Mouse (Mus musculus): ENCODE results near the gene Nsg2. TPM values are rescaled to one million over a fixed set of nuclear protein-coding genes. Genes with fewer than 3 reads are reported as not detected.

Nsg2 gene
- total and polyA plus RNA-seq, 2 experiments from 2014 or later, result 641 to 1,042 TPM

GRCm38 (mm10) chr11:32096346-32096745 lies 96.1 kb downstream of the Nsg2 start:
- ATAC-seq (ENCODE audit: low FRiP score) (no peak), DNase-seq (ENCODE audit: low spot score) (no peak)
- H3K4me1 ChIP-seq (ENCODE audit: insufficient read depth, low read length), result no peaks in the 10 kb centered on the region
- H3K4me3 ChIP-seq (ENCODE audit: low read depth, low read length), result no peak overlapping the region
- H3K36me3 ChIP-seq (ENCODE audit: insufficient read depth, low read length), result no peaks in the 10 kb centered on the region
- no peaks in the 10 kb centered on the region for H3K9me3 ChIP-seq (ENCODE audit: low read length)
- no peak for TF ChIP-seq CTCF (IDR thresholded peaks at IDR 0.05)
- H3K4me2 ChIP-seq (ENCODE audit: low read depth, low read length, poor library complexity, severe bottlenecking), result no peak overlapping the region
- 86% methylated on average over 6 of the region's 6 CpGs for WGBS
- H3K27me3 ChIP-seq (ENCODE audit: insufficient read depth, low read length), result no peaks in the 10 kb centered on the region
- no peak overlapping the region for H3K27ac ChIP-seq (ENCODE audit: low read depth, low read length)
- H3K9ac ChIP-seq (replicated peaks; ENCODE audit: low read length, poor library complexity, severe bottlenecking), result no peak overlapping the region

DNA sequence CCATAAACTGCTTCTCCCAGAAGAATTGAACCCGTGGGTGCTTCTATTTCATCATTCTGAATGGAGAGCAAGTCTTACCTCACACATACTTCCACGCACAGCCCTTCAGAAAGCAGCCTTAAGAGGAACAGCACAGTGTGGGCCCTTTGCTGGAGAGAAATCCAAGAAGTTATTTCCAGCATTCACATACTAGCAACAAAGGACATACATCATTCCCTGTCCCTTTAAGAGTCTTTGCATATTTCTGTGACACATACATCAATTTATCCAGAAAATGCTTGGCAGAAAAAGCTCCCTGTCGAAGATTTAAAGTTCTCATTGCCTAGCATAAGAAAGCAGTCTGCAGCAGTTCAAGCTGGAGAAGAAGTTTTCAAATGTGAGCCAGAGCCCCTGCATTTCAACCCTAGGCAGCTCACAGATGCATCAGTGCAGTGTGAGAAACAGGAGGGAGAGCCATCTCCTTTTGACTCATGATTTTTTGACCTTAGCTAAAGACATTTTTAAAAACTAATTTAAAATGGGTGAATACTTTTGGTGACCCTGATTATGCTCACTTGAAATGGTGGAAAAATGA lies 100.9 kb downstream of the Nsg2 start:
- Histone ChIP-seq H3K36me3 (ENCODE audit: insufficient read depth, low read length) (no peaks in the 10 kb centered on the region), H3K4me1 (ENCODE audit: insufficient read depth, low read length) (peaks cover 6% of the 10 kb centered on the region), H3K27me3 (ENCODE audit: insufficient read depth, low read length) (no peaks in the 10 kb centered on the region), H3K27ac (ENCODE audit: low read depth, low read length) (peak overlapping the region; percentile 64; the same call in 1 of the 2 replicates), H3K9me3 (ENCODE audit: low read length) (no peaks in the 10 kb centered on the region), H3K4me3 (ENCODE audit: low read depth, low read length) (no peak overlapping the region), H3K4me2 (ENCODE audit: low read depth, low read length, poor library complexity, severe bottlenecking) (no peak overlapping the region), H3K9ac (replicated peaks; ENCODE audit: low read length, poor library complexity, severe bottlenecking) (no peak overlapping the region)
- DNase-seq (ENCODE audit: low spot score) (no peak), ATAC-seq (ENCODE audit: low FRiP score) (no peak)
- TF ChIP-seq CTCF (IDR thresholded peaks at IDR 0.05), result no peak
- 45% methylated on average over 3 of the region's 3 CpGs for WGBS

DNA sequence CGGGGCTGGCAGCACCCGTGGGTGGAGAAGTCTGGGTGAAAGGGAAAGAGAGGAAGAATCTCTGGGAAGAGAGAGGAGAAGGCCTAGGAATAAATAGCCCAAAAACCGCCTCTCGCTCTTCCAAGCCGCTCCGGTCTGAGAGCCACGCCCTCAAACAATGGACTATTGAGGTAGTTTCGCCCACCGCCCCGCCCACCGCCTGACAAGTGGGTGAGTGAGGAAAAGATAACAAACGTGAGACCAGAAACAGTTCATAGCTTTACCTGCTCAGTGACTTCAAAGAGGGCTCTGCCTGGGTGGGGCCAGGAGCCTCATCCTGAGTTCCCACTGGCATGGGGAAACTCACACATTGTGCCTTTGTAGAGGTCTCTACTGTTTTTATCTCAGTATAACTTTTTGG lies 102.7 kb downstream of the Nsg2 start:
- peaks cover 6% of the 10 kb centered on the region for H3K4me1 ChIP-seq (ENCODE audit: insufficient read depth, low read length)
- DNase-seq (ENCODE audit: low spot score) (no peak), ATAC-seq (ENCODE audit: low FRiP score) (no peak)
- no peak overlapping the region for H3K9ac ChIP-seq (replicated peaks; ENCODE audit: low read length, poor library complexity, severe bottlenecking)
- H3K36me3 ChIP-seq (ENCODE audit: insufficient read depth, low read length), result no peaks in the 10 kb centered on the region
- WGBS, result 11% methylated on average over 12 of the region's 12 CpGs
- TF ChIP-seq CTCF (IDR thresholded peaks at IDR 0.05), result no peak
- no peaks in the 10 kb centered on the region for H3K9me3 ChIP-seq (ENCODE audit: low read length)
- H3K27ac ChIP-seq (ENCODE audit: low read depth, low read length), result peak overlapping the region; percentile 38; the same call in 1 of the 2 replicates
- H3K4me3 ChIP-seq (ENCODE audit: low read depth, low read length), result no peak overlapping the region
- no peak overlapping the region for H3K4me2 ChIP-seq (ENCODE audit: low read depth, low read length, poor library complexity, severe bottlenecking)
- no peaks in the 10 kb centered on the region for H3K27me3 ChIP-seq (ENCODE audit: insufficient read depth, low read length)

DNA sequence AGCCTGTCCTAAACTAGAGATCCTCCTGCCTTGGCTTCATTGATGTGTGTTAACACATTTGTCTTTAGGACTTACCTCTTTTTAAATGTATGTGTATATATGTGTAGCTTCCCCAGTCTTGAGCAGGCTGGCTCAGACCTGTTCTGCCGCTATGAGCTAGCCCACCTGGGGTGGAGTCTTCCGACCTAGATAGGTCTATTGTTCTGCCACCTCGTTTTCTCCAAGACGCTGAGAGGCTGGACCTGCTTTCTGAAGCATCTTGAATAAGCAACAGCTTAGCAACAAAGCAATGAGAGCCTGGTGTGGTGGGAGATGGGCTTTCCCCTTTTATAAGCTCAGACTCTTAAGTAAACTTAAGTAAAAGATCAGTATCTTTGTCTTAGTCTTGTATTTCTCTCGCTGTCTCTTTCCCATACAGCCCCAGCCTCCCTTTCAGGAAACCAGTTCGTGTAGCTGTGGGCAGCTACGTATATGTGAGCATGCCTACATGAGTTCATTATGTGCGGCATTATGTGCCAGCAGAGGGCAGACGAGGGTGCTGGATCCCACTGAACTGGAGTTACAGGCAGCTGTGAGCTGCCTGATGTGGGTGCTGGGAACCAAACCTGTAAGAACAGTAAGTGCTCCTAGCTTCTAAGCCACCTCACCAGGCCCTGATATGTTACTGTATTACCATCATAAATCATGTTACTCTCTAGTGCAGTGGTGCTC lies 104.3 kb downstream of the Nsg2 start:
- Histone ChIP-seq H3K27ac (ENCODE audit: low read depth, low read length) (no peak overlapping the region), H3K4me1 (ENCODE audit: insufficient read depth, low read length) (peaks cover 14% of the 10 kb centered on the region), H3K4me3 (ENCODE audit: low read depth, low read length) (no peak overlapping the region), H3K27me3 (ENCODE audit: insufficient read depth, low read length) (no peaks in the 10 kb centered on the region), H3K36me3 (ENCODE audit: insufficient read depth, low read length) (no peaks in the 10 kb centered on the region), H3K9me3 (ENCODE audit: low read length) (no peaks in the 10 kb centered on the region), H3K9ac (replicated peaks; ENCODE audit: low read length, poor library complexity, severe bottlenecking) (no peak overlapping the region), H3K4me2 (ENCODE audit: low read depth, low read length, poor library complexity, severe bottlenecking) (no peak overlapping the region)
- DNase-seq (ENCODE audit: low spot score) (no peak), ATAC-seq (ENCODE audit: low FRiP score) (no peak)
- TF ChIP-seq CTCF (IDR thresholded peaks at IDR 0.05), result peak; percentile 34
- 62% methylated on average over 9 of the region's 9 CpGs for WGBS

DNA sequence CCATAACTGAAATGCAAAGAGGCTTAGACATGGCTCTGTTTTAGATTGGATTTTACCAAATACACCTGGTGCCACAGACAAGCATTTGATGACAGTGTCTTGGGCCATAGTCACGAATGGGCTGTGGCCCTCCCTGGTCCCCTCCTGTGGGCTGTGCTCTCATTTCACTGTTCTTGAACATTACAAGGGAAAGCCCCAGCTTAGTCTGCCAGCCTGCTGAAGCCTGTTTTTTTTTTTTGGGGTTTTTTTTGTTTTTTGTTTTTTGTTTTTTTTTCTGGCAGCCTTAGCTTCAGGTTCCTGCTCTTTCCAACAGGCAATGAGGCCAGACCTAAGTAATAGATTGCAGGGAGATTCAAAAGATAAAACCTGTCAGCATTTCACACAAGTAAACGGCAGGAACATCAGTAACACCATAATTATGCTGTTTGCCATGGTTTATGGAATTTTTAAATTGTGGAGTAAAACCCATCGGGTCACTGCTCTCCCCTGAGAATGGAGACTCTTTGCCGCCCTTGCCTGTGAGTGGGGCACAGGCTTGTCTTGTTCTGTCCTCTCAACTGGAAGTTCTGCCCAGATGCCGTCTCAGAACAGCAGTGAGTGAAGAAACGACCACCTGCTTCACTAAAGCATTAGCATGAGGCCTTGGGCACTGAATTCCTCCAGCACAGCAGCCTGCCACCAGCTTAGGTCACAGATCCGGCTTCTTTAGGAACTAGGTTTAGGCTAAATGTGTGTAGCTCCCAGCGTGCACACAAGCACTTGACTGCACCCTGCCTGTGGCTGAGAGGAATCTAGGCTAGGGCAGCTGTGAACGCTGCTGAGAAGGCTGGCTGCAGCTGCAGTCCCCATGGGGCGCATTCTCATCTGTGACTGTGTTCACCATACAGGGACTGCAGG lies 105.7 kb downstream of the Nsg2 start:
- peak overlapping the region; percentile 68 for H3K27ac ChIP-seq (ENCODE audit: low read depth, low read length)
- ATAC-seq (ENCODE audit: low FRiP score) (peak; percentile 45), DNase-seq (ENCODE audit: low spot score) (peak; percentile 64)
- no peak overlapping the region for H3K4me3 ChIP-seq (ENCODE audit: low read depth, low read length)
- no peaks in the 10 kb centered on the region for H3K9me3 ChIP-seq (ENCODE audit: low read length)
- H3K9ac ChIP-seq (replicated peaks; ENCODE audit: low read length, poor library complexity, severe bottlenecking), result 0 out of 2 replicates have a peak overlapping the region, but pooled peaks have one; percentile 29
- 20% methylated on average over 10 of the region's 10 CpGs for WGBS
- H3K4me2 ChIP-seq (ENCODE audit: low read depth, low read length, poor library complexity, severe bottlenecking), result no peak overlapping the region
- H3K27me3 ChIP-seq (ENCODE audit: insufficient read depth, low read length), result no peaks in the 10 kb centered on the region
- peak; percentile 73 for TF ChIP-seq CTCF (IDR thresholded peaks at IDR 0.05)
- no peaks in the 10 kb centered on the region for H3K36me3 ChIP-seq (ENCODE audit: insufficient read depth, low read length)
- peaks cover 14% of the 10 kb centered on the region for H3K4me1 ChIP-seq (ENCODE audit: insufficient read depth, low read length)

All from midbrain, postnatal 0 days (tissue).